Mouse (Mus musculus): ENCODE measurements around the gene Men1. TPM values are rescaled to one million over a fixed set of nuclear protein-coding genes. Genes with fewer than 3 reads are reported as not detected.

The Men1 gene
- 23.6 TPM for polyA plus RNA-seq (2014; fragmentation: Illumina TruSeq; extraction: RNeasy Lipid Tissue Mini Kit (QIAGEN cat#74804); ENCODE audit: low read depth, low replicate concordance)

DNA sequence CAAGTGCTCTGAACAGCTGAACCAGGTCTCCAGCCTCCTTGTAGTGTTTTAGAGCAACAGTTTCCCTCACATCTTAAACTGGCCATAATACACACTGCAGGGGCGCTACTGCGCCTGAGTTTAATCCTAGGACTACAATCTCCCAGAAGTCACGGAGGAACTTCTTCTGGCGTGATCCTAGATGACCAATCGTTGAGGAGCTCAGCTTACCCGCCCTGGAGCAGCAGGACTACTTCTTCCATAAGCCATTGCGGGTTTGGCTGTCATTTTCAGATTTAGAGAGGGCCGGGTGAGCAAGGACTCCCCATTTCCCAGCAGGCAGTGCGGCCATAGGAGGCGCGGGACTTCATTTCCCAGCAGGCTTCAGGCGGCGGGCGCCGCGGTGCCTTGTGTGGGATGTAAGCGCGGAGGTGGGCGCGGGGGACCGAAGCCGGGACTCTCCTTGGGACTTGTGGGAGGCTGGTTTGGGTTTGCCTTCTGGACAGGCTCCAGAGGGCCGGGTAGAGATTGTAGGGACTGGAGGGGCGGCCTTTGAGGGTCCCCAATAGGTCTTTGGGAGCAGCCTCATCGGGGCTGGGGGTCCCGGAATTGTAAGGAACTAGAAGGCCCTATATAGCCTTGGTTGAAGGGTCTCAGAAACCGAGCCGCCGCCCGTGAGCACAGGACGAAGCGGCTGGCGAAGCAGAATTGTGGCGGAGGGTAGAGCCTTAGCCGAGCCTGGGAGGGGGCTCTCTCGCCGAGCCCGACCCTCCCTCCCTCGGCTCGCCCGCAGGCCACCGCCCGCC is at the start of gene Men1:
TSS of gene Men1 (plus strand) at position 307 of the 785 bp plus-strand sequence.

DNA sequence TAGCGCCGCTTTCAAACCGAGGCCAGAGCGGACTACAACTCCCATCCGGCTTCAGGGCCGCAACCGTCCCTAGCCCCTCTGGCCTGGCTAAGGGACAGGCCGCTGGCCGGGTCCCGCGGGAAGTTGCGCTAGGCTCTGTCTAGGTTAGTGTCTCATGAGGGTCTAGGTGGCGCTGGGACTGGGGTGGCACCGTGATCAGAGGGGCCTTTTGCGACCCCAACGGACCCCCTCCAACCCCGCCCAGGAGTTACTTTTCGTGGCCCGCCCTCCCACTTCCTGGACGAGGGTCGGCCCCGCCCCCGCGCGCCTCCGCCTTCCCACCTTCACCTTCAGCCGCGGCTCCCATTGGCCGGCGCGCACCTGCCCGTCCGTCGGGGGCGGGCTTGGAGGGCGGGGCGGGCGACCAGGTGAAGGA is 28.6 kb upstream of the Men1 start, which contains the start of gene Cdc42bpg:
TSS of gene Cdc42bpg (plus strand) at position 320 of the 415 bp plus-strand sequence.

DNA sequence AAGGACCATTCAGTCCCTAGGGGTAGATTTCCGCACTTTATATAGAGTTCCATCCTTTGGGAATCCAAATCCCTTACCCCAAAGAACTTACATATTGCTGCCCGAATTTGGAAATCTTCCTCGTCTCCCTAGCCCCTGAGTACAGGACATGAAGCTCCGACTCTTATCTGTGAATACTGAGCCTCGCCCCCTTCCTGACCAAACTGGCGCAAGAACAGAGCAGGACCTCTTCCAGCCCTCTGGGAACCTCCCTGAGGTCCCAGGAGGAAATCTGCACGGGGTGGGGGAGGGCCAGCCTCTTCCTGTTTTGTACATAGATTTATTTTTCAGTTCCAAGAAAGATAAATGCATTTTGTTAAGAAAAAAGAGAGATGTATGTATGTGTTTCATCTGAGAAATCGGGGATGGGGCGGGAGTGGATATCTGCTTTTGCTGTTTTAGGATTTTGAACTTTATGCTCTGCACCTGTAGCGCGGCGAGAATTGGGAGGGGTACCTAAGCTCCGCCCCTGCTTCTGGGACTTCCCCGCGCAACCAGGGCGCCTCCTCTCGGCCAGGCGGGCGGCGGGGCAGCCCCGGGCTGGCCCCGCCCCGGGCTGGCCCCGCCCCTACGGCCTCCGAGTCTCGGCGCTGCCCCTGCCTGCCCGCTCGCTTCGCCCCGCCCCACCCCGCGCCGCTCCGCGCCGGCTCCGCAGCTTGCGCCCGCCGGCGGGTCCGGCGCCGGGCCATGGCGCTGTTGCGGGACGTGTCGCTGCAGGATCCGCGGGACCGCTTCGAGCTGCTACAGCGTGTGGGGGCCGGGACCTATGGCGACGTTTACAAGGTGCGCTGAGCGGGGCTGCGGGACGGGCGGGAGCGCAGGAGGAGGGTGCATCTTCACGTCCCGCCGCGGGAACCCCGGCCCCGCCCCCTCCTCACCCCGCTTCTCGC is 6.0 kb downstream of the Men1 start, which contains the start of gene Map4k2:
TSS of gene Map4k2 (plus strand) at position 612 of the 929 bp plus-strand sequence.

DNA sequence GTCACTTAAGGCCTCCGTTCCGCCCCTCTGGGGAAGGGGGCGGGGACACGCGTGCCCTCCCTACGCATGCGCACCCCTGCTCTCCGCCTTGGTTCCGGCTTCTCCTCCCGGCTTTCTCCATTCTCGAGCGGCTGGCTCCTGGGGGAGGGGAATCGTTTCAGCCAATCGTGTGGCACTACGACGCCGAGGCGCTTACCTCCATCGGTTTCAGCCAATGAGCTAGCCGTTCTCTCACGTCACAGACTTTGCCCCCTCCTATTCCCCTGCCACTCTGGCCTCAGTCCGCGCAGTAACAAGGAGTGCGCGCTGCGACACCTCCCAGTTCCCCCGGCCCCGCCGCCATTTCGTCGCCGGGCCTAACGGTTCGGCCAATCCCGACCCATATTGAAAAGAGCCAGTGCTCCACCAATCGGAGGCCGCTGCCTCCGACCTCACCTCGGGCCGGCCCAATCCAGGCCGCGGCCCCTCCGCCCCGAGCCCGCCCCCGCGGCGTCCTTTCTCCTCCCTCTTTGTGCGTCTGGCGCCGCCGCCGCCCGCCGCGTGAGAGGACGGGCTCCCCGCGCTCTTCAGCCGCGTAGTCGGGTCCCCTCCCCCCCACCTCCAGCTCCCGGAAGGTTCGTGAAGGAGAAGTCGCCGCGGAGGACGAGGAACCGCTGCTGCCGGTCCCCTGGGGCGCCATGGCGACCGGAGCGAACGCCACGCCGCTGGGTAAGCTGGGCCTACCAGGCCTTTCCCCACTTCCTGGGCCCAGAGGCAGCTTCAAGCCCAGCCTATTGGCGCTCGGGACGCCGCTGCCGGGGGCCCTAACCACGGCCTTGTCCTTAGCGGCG is 28.8 kb downstream of the Men1 start, which contains the start of gene Sf1:
TSS of gene Sf1 (plus strand) at position 280 of the 830 bp plus-strand sequence.

DNA sequence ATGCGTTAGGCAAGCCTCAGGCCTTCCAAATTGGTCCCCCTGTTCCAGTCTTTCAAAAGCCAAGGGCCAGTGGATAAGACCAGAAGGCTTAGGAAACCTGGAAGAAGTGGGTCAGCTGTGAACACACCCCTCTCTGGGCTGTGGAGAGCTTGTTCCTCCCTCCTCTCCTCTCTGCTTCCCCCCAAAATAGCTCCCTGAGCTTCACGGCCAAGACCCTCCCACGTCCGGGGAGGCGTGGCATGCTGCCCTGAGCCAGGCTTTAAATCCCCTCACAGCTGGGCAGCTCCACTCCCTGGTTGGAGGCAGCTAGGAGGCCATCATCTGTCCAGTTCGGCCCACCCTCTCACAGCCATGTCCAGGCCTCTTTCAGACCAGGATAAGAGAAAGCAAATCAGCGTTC is 49.3 kb downstream of the Men1 start, which contains the start of gene Pygm:
TSS of gene Pygm (plus strand) at position 272 of the 400 bp plus-strand sequence.

Other genes starting within 250 kb of the Men1 start
- gene Cdca5, start 250.0 kb upstream of the Men1 start, polyA plus RNA-seq (2014; fragmentation: Illumina TruSeq; extraction: RNeasy Lipid Tissue Mini Kit (QIAGEN cat#74804); ENCODE audit: low read depth, low replicate concordance): 0.98 TPM
- gene AC131692.1, start 240.6 kb upstream of the Men1 start, polyA plus RNA-seq (2014; fragmentation: Illumina TruSeq; extraction: RNeasy Lipid Tissue Mini Kit (QIAGEN cat#74804); ENCODE audit: low read depth, low replicate concordance): 2.4 TPM
- gene Naaladl1, start 229.2 kb upstream of the Men1 start, polyA plus RNA-seq (2014; fragmentation: Illumina TruSeq; extraction: RNeasy Lipid Tissue Mini Kit (QIAGEN cat#74804); ENCODE audit: low read depth, low replicate concordance): not detected
- gene Sac3d1, start 216.3 kb upstream of the Men1 start, polyA plus RNA-seq (2014; fragmentation: Illumina TruSeq; extraction: RNeasy Lipid Tissue Mini Kit (QIAGEN cat#74804); ENCODE audit: low read depth, low replicate concordance): 10.6 TPM
- 20.6 TPM for gene Snx15, start 206.7 kb upstream of the Men1 start, polyA plus RNA-seq (2014; fragmentation: Illumina TruSeq; extraction: RNeasy Lipid Tissue Mini Kit (QIAGEN cat#74804); ENCODE audit: low read depth, low replicate concordance)
- gene Batf2, start 194.0 kb upstream of the Men1 start, polyA plus RNA-seq (2014; fragmentation: Illumina TruSeq; extraction: RNeasy Lipid Tissue Mini Kit (QIAGEN cat#74804); ENCODE audit: low read depth, low replicate concordance): 1.4 TPM
- 52.1 TPM for gene Arl2, start 193.4 kb upstream of the Men1 start, polyA plus RNA-seq (2014; fragmentation: Illumina TruSeq; extraction: RNeasy Lipid Tissue Mini Kit (QIAGEN cat#74804); ENCODE audit: low read depth, low replicate concordance)
- gene Majin, start 150.6 kb upstream of the Men1 start, polyA plus RNA-seq (2014; fragmentation: Illumina TruSeq; extraction: RNeasy Lipid Tissue Mini Kit (QIAGEN cat#74804); ENCODE audit: low read depth, low replicate concordance): 0.65 TPM
- gene Gpha2, start 108.6 kb upstream of the Men1 start, polyA plus RNA-seq (2014; fragmentation: Illumina TruSeq; extraction: RNeasy Lipid Tissue Mini Kit (QIAGEN cat#74804); ENCODE audit: low read depth, low replicate concordance): 0.84 TPM
- gene Ppp2r5b, start 99.1 kb upstream of the Men1 start, polyA plus RNA-seq (2014; fragmentation: Illumina TruSeq; extraction: RNeasy Lipid Tissue Mini Kit (QIAGEN cat#74804); ENCODE audit: low read depth, low replicate concordance): 33.8 TPM
- 14.8 TPM for gene Atg2a, start 93.3 kb upstream of the Men1 start, polyA plus RNA-seq (2014; fragmentation: Illumina TruSeq; extraction: RNeasy Lipid Tissue Mini Kit (QIAGEN cat#74804); ENCODE audit: low read depth, low replicate concordance)
- gene Ehd1, start 58.3 kb upstream of the Men1 start, polyA plus RNA-seq (2014; fragmentation: Illumina TruSeq; extraction: RNeasy Lipid Tissue Mini Kit (QIAGEN cat#74804); ENCODE audit: low read depth, low replicate concordance): 53.9 TPM
- gene Cdc42bpg, start 28.5 kb upstream of the Men1 start, polyA plus RNA-seq (2014; fragmentation: Illumina TruSeq; extraction: RNeasy Lipid Tissue Mini Kit (QIAGEN cat#74804); ENCODE audit: low read depth, low replicate concordance): 15.2 TPM
- gene Map4k2, start 6.2 kb downstream of the Men1 start, polyA plus RNA-seq (2014; fragmentation: Illumina TruSeq; extraction: RNeasy Lipid Tissue Mini Kit (QIAGEN cat#74804); ENCODE audit: low read depth, low replicate concordance): 36.8 TPM
- gene Sf1, start 28.7 kb downstream of the Men1 start, polyA plus RNA-seq (2014; fragmentation: Illumina TruSeq; extraction: RNeasy Lipid Tissue Mini Kit (QIAGEN cat#74804); ENCODE audit: low read depth, low replicate concordance): 195 TPM
- gene Pygm, start 49.4 kb downstream of the Men1 start, polyA plus RNA-seq (2014; fragmentation: Illumina TruSeq; extraction: RNeasy Lipid Tissue Mini Kit (QIAGEN cat#74804); ENCODE audit: low read depth, low replicate concordance): 10.1 TPM
- 44.5 TPM for gene Rasgrp2, start 64.4 kb downstream of the Men1 start, polyA plus RNA-seq (2014; fragmentation: Illumina TruSeq; extraction: RNeasy Lipid Tissue Mini Kit (QIAGEN cat#74804); ENCODE audit: low read depth, low replicate concordance)
- 1.1 TPM for gene Nrxn2, start 83.8 kb downstream of the Men1 start, polyA plus RNA-seq (2014; fragmentation: Illumina TruSeq; extraction: RNeasy Lipid Tissue Mini Kit (QIAGEN cat#74804); ENCODE audit: low read depth, low replicate concordance)
- 0.17 TPM for gene Slc22a12, start 208.1 kb downstream of the Men1 start, polyA plus RNA-seq (2014; fragmentation: Illumina TruSeq; extraction: RNeasy Lipid Tissue Mini Kit (QIAGEN cat#74804); ENCODE audit: low read depth, low replicate concordance)